Mouse (Mus musculus): ENCODE results near the gene Calhm3. TPM values are rescaled to one million over a fixed set of nuclear protein-coding genes. Genes with fewer than 3 reads are reported as not detected.

Calhm3 gene
- polyA plus RNA-seq, 1 experiment from 2014 or later: not detected

GRCm38 (mm10) chr19:47178431-47179271, 21.1 kb upstream of the Calhm3 start, which contains the start of gene Neurl1a:
Gene Neurl1a (plus strand): TSS chr19:47178820.
- H3K4me3 ChIP-seq (ENCODE audit: low read depth, low read length): peak within 1 kb of the TSS; percentile 69
- H3K27me3 ChIP-seq (ENCODE audit: insufficient read depth, low read length): peaks cover 33% of the 10 kb centered on the region
- H3K4me1 ChIP-seq (ENCODE audit: insufficient read depth): peaks cover 4% of the 10 kb centered on the region; the same call in 1 of the 2 replicates
- ATAC-seq (ENCODE audit: insufficient read depth): peak; percentile 55
- WGBS: under 1% methylated on average over 73 of the region's 98 CpGs
- no peaks in the 10 kb centered on the region; the same call in 1 of the 2 replicates for H3K9me3 ChIP-seq (ENCODE audit: low read depth, low read length)
- peak within 1 kb of the TSS; percentile 57 for H3K9ac ChIP-seq
- H3K36me3 ChIP-seq (ENCODE audit: insufficient read depth): no peaks in the 10 kb centered on the region
- peak; percentile 74 for DNase-seq
- TF ChIP-seq CTCF (IDR thresholded peaks at IDR 0.05; ENCODE audit: low read depth): no peak
- H3K4me2 ChIP-seq: peak within 1 kb of the TSS; percentile 100
- H3K27ac ChIP-seq (ENCODE audit: low read depth): peak within 1 kb of the TSS; percentile 12

GRCm38 (mm10) chr19:47178001-47178400, 20.4 kb upstream of the Calhm3 start:
- ATAC-seq (ENCODE audit: insufficient read depth): peak; percentile 64
- Histone ChIP-seq H3K4me1 (ENCODE audit: insufficient read depth) (peaks cover 4% of the 10 kb centered on the region; the same call in 1 of the 2 replicates), H3K9me3 (ENCODE audit: low read depth, low read length) (no peaks in the 10 kb centered on the region; the same call in 1 of the 2 replicates), H3K27ac (ENCODE audit: low read depth) (no peak overlapping the region), H3K4me2 (peak overlapping the region; percentile 100), H3K27me3 (ENCODE audit: insufficient read depth, low read length) (peaks cover 33% of the 10 kb centered on the region), H3K9ac (no peak overlapping the region), H3K36me3 (ENCODE audit: insufficient read depth) (no peaks in the 10 kb centered on the region), H3K4me3 (ENCODE audit: low read depth, low read length) (peak overlapping the region; percentile 69)
- TF ChIP-seq CTCF (IDR thresholded peaks at IDR 0.05; ENCODE audit: low read depth): peak; percentile 65
- peak; percentile 62 for DNase-seq
- 15% methylated on average over 10 of the region's 10 CpGs for WGBS

GRCm38 (mm10) chr19:47176916-47177505, 19.4 kb upstream of the Calhm3 start:
- no peak overlapping the region for H3K9ac ChIP-seq
- no peaks in the 10 kb centered on the region for H3K36me3 ChIP-seq (ENCODE audit: insufficient read depth)
- H3K4me2 ChIP-seq: no peak overlapping the region
- peaks cover 4% of the 10 kb centered on the region; the same call in 1 of the 2 replicates for H3K4me1 ChIP-seq (ENCODE audit: insufficient read depth)
- H3K27me3 ChIP-seq (ENCODE audit: insufficient read depth, low read length): peaks cover 33% of the 10 kb centered on the region
- no peak for TF ChIP-seq CTCF (IDR thresholded peaks at IDR 0.05; ENCODE audit: low read depth)
- no peak overlapping the region for H3K4me3 ChIP-seq (ENCODE audit: low read depth, low read length)
- no peaks in the 10 kb centered on the region; the same call in 1 of the 2 replicates for H3K9me3 ChIP-seq (ENCODE audit: low read depth, low read length)
- DNase-seq (no peak), ATAC-seq (ENCODE audit: insufficient read depth) (no peak)
- no peak overlapping the region for H3K27ac ChIP-seq (ENCODE audit: low read depth)
- WGBS: 86% methylated on average over 2 of the region's 2 CpGs

- Histone ChIP-seq H3K4me1 (ENCODE audit: insufficient read depth) (peaks cover 4% of the 10 kb centered on the region; the same call in 1 of the 2 replicates), H3K4me2 (no peak overlapping the region), H3K9me3 (ENCODE audit: low read depth, low read length) (no peaks in the 10 kb centered on the region), H3K9ac (no peak overlapping the region), H3K4me3 (ENCODE audit: low read depth, low read length) (no peak overlapping the region), H3K36me3 (ENCODE audit: insufficient read depth) (no peaks in the 10 kb centered on the region), H3K27me3 (ENCODE audit: insufficient read depth, low read length) (peaks cover 27% of the 10 kb centered on the region), H3K27ac (ENCODE audit: low read depth) (no peak overlapping the region)
- ATAC-seq (ENCODE audit: insufficient read depth) (no peak), DNase-seq (no peak)
- WGBS: 56% methylated on average over 2 of the region's 2 CpGs
- peak; percentile 21; the same call in 1 of the 2 replicates for TF ChIP-seq CTCF (IDR thresholded peaks at IDR 0.05; ENCODE audit: low read depth)
Observed at GRCm38 (mm10) chr19:47175472-47175871, 17.9 kb upstream of the Calhm3 start.

GRCm38 (mm10) chr19:47174515-47174914, 17.0 kb upstream of the Calhm3 start:
- DNase-seq (peak; percentile 66), ATAC-seq (ENCODE audit: insufficient read depth) (no peak)
- peak; percentile 66 for TF ChIP-seq CTCF (IDR thresholded peaks at IDR 0.05; ENCODE audit: low read depth)
- Histone ChIP-seq H3K9me3 (ENCODE audit: low read depth, low read length) (no peaks in the 10 kb centered on the region), H3K4me1 (ENCODE audit: insufficient read depth) (peaks cover 4% of the 10 kb centered on the region; the same call in 1 of the 2 replicates), H3K27me3 (ENCODE audit: insufficient read depth, low read length) (peaks cover 17% of the 10 kb centered on the region), H3K27ac (ENCODE audit: low read depth) (no peak overlapping the region), H3K4me2 (no peak overlapping the region), H3K9ac (no peak overlapping the region), H3K4me3 (ENCODE audit: low read depth, low read length) (no peak overlapping the region), H3K36me3 (ENCODE audit: insufficient read depth) (no peaks in the 10 kb centered on the region)
- WGBS: 48% methylated on average over 3 of the region's 3 CpGs

- Histone ChIP-seq H3K9me3 (ENCODE audit: low read depth, low read length) (no peaks in the 10 kb centered on the region), H3K4me2 (peak overlapping the region; percentile 52), H3K4me3 (ENCODE audit: low read depth, low read length) (no peak overlapping the region), H3K36me3 (ENCODE audit: insufficient read depth) (no peaks in the 10 kb centered on the region), H3K27ac (ENCODE audit: low read depth) (no peak overlapping the region), H3K4me1 (ENCODE audit: insufficient read depth) (no peaks in the 10 kb centered on the region), H3K27me3 (ENCODE audit: insufficient read depth, low read length) (no peaks in the 10 kb centered on the region), H3K9ac (no peak overlapping the region)
- TF ChIP-seq CTCF (IDR thresholded peaks at IDR 0.05; ENCODE audit: low read depth): peak; percentile 88
- DNase-seq (peak; percentile 95), ATAC-seq (ENCODE audit: insufficient read depth) (peak; percentile 38; the same call in 1 of the 2 replicates)
- WGBS: 22% methylated on average over 11 of the region's 11 CpGs
Observed at GRCm38 (mm10) chr19:47168793-47169412, 11.3 kb upstream of the Calhm3 start.

Measured in lung, embryonic 14.5 days (tissue).